Mouse (Mus musculus) kidney, adult 2 months (tissue): ENCODE data around the gene Sox12. TPM values are rescaled to one million over a fixed set of nuclear protein-coding genes. Genes with fewer than 3 reads are reported as not detected.

ENCODE experiments used
- DNase-seq: peaks from one replicate; pipeline ENCODE4 v3.0.0; 2021
- H3K27ac ChIP-seq: fragments of 200-500 bp; 2 replicates; pipeline ENCODE4 v1.5.1; 2012; ENCODE audit warnings: low read depth, low read length, control low read depth, inconsistent platforms; ENCODE audit not compliant: insufficient read depth
- H3K27me3 ChIP-seq: fragments of 200-500 bp; replicated peaks from 2 replicates; pipeline ENCODE4 v1.6.1; 2012; ENCODE audit warnings: mild to moderate bottlenecking, moderate library complexity, low read length, inconsistent platforms; ENCODE audit not compliant: control insufficient read depth, insufficient read depth
- H3K36me3 ChIP-seq: fragments of 200-500 bp; 2 replicates; pipeline ENCODE4 v1.6.1; 2012; ENCODE audit warnings: mild to moderate bottlenecking, moderate library complexity, low read length, inconsistent platforms; ENCODE audit not compliant: control insufficient read depth, insufficient read depth
- H3K4me1 ChIP-seq: fragments of 200-500 bp; 2 replicates; pipeline ENCODE4 v1.6.1; 2011; ENCODE audit warnings: low read length; ENCODE audit not compliant: control insufficient read depth, insufficient read depth
- H3K4me3 ChIP-seq: fragments of 200-500 bp; 2 replicates; pipeline ENCODE4 v1.5.1; 2011; ENCODE audit warnings: mild to moderate bottlenecking, low read depth, low read length, control low read depth; ENCODE audit not compliant: insufficient read depth
- CTCF ChIP-seq: fragments of 200-500 bp; conservative IDR thresholded peaks from 2 replicates; pipeline ENCODE4 v1.5.1; 2011; ENCODE audit warnings: low read depth, mild to moderate bottlenecking, control low read depth, low read length, moderate library complexity, mixed read lengths; ENCODE audit not compliant: insufficient read depth, insufficient read length
- POLR2A ChIP-seq: fragments of 200-500 bp; IDR thresholded peaks from one replicate; pipeline ENCODE4 v1.6.1; 2011; ENCODE audit warnings: low read depth, low read length, control low read depth
- WGBS: fragments of 180-500 bp; shearing (Covaris S2); methylation state at CpG from one replicate; pipeline ENCODE4 v1.1.7; 2018; 5-methylcytosine and 5-hydroxymethylcytosine counted together
- polyA plus RNA-seq: library from polyadenylated mRNA; depleted of rRNA; stranded (reverse); fragments of >200 nt; gene quantifications from 2 replicates; pipeline ENCODE4 v1.2.3, GENCODE M21; 2012

Sox12 gene
- polyA plus RNA-seq, 1 experiment, result 9.1 TPM

- peak overlapping the region; percentile 65; the same call in 1 of the 2 replicates for H3K27ac ChIP-seq
- WGBS, result 10% methylated on average over 13 of the region's 13 CpGs
Observed at GRCm38 (mm10) chr2:152399122-152399542, 1.3 kb upstream of the Sox12 start.

GRCm38 (mm10) chr2:152398691-152399090, 828 bp upstream of the Sox12 start:
- DNase-seq, result peak; percentile 97
- no peaks in the 10 kb centered on the region for H3K27me3 ChIP-seq
- TF ChIP-seq POLR2A, result no peak
- TF ChIP-seq CTCF, result no peak
- WGBS, result under 1% methylated on average over 38 of the region's 38 CpGs
- no peaks in the 10 kb centered on the region; the same call in 1 of the 2 replicates for H3K4me1 ChIP-seq
- peak overlapping the region; percentile 88 for H3K4me3 ChIP-seq
- peak overlapping the region; percentile 65; the same call in 1 of the 2 replicates for H3K27ac ChIP-seq
- no peaks in the 10 kb centered on the region for H3K36me3 ChIP-seq

More at GRCm38 (mm10) chr2:152399122-152399542, 1.3 kb upstream of the Sox12 start:
- TF ChIP-seq POLR2A (no peak), CTCF (no peak)
- Histone ChIP-seq H3K4me3 (peak overlapping the region; percentile 37), H3K27me3 (no peaks in the 10 kb centered on the region), H3K36me3 (no peaks in the 10 kb centered on the region), H3K4me1 (no peaks in the 10 kb centered on the region)
- DNase-seq, result no peak

DNA sequence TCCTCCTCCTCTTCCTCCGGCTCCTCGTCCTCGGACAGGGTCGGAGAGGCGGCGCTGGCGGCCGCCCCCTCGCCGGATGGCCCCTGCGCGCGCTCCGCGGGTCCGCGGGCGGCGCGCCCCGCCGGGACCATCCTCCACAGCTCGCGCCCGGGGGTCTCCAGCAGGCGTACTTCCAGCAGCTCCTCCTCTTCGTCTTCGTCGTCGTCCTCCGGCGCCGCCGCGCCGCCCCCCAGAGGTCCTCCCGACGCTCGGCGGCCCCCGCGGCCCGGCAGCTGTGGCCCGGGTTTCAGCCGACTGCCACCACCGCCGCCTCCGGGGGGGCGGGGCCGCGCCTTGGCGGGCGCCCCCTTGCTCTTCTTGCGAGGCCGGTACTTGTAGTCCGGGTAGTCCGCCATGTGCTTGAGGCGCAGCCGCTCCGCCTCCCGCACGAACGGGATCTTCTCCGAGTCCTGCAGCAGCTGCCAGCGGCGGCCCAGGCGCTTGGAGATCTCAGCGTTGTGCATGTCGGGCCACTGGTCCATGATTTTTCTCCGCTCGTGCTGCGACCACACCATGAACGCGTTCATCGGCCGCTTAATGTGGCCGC, 766 bp downstream of the Sox12 start:
- H3K36me3 ChIP-seq, result no peaks in the 10 kb centered on the region
- under 1% methylated on average over 62 of the region's 77 CpGs for WGBS
- DNase-seq, result peak; percentile 85
- peak overlapping the region; percentile 88 for H3K4me3 ChIP-seq
- no peaks in the 10 kb centered on the region for H3K27me3 ChIP-seq
- no peak for TF ChIP-seq POLR2A
- no peak for TF ChIP-seq CTCF
- H3K4me1 ChIP-seq, result no peaks in the 10 kb centered on the region; the same call in 1 of the 2 replicates
- peak overlapping the region; percentile 85 for H3K27ac ChIP-seq

- peak; percentile 90 for DNase-seq
- no peaks in the 10 kb centered on the region for H3K36me3 ChIP-seq
- WGBS, result 2% methylated on average over 46 of the region's 46 CpGs
- peak overlapping the region; percentile 88 for H3K4me3 ChIP-seq
- no peaks in the 10 kb centered on the region for H3K27me3 ChIP-seq
- no peaks in the 10 kb centered on the region; the same call in 1 of the 2 replicates for H3K4me1 ChIP-seq
- peak overlapping the region; percentile 85 for H3K27ac ChIP-seq
- TF ChIP-seq CTCF, result no peak; the same call in 1 of the 2 replicates
- TF ChIP-seq POLR2A, result no peak
Observed at GRCm38 (mm10) chr2:152396110-152397003, 1.5 kb downstream of the Sox12 start.

DNA sequence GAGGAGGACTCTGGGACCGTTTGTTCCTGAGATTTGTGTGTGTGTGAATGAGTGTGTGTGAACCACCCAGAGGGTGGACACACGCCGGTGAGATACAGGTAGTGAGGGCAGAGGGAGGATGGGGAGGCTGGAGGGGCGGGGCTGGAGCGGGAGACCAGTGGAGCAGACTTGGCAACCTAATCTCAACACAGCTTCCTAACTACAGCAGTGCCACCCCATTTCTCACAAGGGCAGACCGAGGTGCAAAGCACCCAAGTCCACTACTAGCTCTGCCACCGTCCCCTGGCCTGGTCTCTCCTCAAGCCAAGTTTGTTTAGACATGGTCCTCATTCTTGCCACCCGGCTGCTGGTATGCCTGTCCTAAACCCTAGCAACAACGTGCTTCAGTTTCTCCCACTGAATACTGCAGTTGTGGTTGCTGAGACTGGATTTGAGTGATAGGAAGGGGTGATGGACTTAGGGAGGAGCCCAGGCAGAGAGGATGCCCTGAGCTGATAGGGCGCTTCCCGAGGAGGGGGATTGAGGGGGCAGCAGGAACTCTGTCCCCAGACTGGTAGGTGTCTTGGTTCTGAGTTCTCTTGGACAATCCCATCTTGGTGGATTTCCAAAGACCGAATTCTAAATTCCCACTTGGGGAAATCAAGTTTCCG, 2.5 kb downstream of the Sox12 start:
- DNase-seq, result peak; percentile 9
- no peaks in the 10 kb centered on the region for H3K36me3 ChIP-seq
- no peaks in the 10 kb centered on the region for H3K27me3 ChIP-seq
- H3K4me3 ChIP-seq, result peak overlapping the region; percentile 88; the same call in 1 of the 2 replicates
- TF ChIP-seq POLR2A (no peak), CTCF (no peak)
- H3K27ac ChIP-seq, result no peak overlapping the region
- H3K4me1 ChIP-seq, result no peaks in the 10 kb centered on the region; the same call in 1 of the 2 replicates
- 41% methylated on average over 13 of the region's 13 CpGs for WGBS

- DNase-seq, result peak; percentile 23
- TF ChIP-seq POLR2A, result no peak
- H3K4me3 ChIP-seq, result no peak overlapping the region
- no peaks in the 10 kb centered on the region for H3K36me3 ChIP-seq
- no peak overlapping the region for H3K27ac ChIP-seq
- H3K27me3 ChIP-seq, result no peaks in the 10 kb centered on the region
- 51% methylated on average over 9 of the region's 9 CpGs for WGBS
- no peaks in the 10 kb centered on the region; the same call in 1 of the 2 replicates for H3K4me1 ChIP-seq
Observed at GRCm38 (mm10) chr2:152393225-152394017, 4.4 kb downstream of the Sox12 start.
